Mouse (Mus musculus): ENCODE measurements at regions not wholly inside any gene's neighbourhood (a gene's known extent, or its start where the extent isn't known, plus 50 kb on each side); places are given as distances from the start of the nearest gene placed in this dataset.

DNA sequence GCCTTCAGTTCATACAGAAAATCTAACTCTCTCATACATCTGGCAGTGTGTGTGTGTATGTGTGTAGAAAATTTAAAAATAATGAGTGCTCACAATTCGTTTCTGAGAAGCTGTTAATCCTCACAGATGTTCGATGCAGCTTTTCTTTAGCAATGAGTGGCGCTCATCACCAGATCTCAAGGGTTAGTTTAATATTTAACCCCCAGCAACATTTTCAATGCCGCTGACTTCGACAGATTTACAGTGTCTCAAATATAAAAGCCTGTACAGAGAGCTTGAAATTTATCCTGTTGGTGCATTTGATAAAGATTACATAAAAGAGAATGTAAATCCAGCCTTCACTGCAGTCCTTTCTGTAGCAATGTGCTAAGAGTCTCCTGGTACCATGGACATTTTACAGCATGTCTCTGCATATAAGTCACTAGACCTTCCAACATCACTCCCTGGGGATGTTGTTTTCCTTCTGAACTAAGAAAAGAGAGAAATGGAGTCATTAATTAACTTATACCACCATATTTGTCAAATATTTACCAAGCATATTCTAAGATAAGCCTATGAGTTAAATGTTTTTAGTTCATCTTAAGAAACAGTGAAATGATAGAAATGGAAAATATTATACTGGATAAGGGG is 670.8 kb upstream of the Kirrel3 start:
- H3K36me3 ChIP-seq (ENCODE audit: control insufficient read depth, insufficient read depth, low read length, poor library complexity, severe bottlenecking): no peaks in the 10 kb centered on the region
- DNase-seq (ENCODE audit: low read depth, low spot score): no peak
- no peaks in the 10 kb centered on the region for H3K27me3 ChIP-seq (ENCODE audit: control insufficient read depth, insufficient read depth, low read length, poor library complexity, severe bottlenecking)

DNA sequence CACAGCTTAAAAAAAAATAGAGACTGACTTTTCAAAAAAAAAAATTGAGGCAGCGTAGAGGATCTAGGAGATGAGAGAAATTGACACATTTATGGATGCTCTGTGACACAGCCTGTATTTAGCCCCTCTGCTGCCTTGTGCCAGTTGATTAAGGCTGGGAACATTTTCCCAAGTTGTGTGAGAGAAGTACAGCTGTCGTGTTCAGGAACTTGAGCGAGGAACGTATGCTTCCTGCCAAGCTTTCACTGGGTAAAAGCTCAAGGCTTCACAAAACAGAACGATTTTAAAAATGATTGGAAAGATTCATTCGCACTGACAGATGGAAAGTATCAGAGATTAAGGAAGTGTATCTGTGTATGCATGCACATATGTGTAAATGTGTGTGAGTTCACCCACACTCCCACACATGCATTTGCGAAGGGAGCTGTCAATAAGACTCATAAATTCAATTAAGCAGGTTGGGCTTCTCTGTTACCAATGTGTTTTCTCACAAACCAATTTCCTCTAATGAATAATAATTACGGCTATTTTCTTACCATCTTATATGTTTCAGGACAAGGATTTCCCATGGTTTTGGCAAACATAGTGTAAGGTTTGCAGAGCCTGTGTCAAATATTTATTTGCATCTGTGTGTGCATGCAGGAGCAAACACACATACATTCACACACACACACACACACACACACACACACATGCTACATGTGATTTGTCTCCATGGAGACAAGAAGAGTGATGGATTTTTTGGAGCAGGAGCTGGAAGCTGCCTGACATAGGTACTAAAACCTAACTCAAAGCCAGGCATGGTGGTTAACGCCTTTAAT is 662.9 kb upstream of the Kirrel3 start:
- DNase-seq (ENCODE audit: low read depth, low spot score): no peak
- no peaks in the 10 kb centered on the region for H3K36me3 ChIP-seq (ENCODE audit: control insufficient read depth, insufficient read depth, low read length, poor library complexity, severe bottlenecking)
- H3K27me3 ChIP-seq (ENCODE audit: control insufficient read depth, insufficient read depth, low read length, poor library complexity, severe bottlenecking): no peaks in the 10 kb centered on the region

DNA sequence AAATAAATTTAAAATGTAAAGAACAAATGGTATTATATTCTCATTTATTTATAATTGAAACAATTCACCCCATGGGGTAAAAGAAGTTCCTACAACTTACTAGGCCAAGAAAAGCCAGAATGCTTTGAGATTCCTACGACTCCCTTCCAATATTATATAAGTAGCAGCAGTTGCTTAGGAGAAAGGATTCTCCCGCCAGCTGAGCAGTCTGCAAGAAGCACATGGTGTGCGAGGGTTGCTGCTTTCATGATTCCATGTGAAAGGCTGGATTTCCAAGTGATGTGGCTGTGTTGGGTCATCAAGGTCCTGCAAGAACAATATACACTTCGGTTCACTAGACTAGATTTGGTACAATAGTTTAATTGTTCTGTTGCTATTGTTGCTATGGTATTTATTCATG is 659.6 kb upstream of the Kirrel3 start:
- Histone ChIP-seq H3K36me3 (ENCODE audit: control insufficient read depth, insufficient read depth, low read length, poor library complexity, severe bottlenecking) (no peaks in the 10 kb centered on the region), H3K27me3 (ENCODE audit: control insufficient read depth, insufficient read depth, low read length, poor library complexity, severe bottlenecking) (no peaks in the 10 kb centered on the region)
- no peak for DNase-seq (ENCODE audit: low read depth, low spot score)

DNA sequence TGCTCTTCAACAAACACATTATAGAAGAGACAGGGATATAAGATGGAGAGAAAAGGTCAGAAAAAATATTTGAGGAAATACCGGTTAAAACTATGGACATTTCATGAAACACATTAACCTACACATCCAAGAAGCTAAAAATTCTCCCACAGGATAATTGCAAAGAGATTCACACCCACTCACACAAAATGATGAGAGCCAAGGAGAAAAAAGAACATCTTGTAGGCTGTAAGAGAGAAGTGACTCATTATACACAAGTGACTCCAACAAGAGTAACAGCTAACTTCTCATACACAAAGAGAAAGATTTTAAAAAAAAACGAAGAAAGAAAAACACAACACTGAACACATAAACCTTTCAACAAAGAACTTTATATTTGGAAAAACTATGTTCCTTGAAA is 658.3 kb upstream of the Kirrel3 start:
- no peak for DNase-seq (ENCODE audit: low read depth, low spot score)
- no peaks in the 10 kb centered on the region for H3K36me3 ChIP-seq (ENCODE audit: control insufficient read depth, insufficient read depth, low read length, poor library complexity, severe bottlenecking)
- no peaks in the 10 kb centered on the region for H3K27me3 ChIP-seq (ENCODE audit: control insufficient read depth, insufficient read depth, low read length, poor library complexity, severe bottlenecking)

DNA sequence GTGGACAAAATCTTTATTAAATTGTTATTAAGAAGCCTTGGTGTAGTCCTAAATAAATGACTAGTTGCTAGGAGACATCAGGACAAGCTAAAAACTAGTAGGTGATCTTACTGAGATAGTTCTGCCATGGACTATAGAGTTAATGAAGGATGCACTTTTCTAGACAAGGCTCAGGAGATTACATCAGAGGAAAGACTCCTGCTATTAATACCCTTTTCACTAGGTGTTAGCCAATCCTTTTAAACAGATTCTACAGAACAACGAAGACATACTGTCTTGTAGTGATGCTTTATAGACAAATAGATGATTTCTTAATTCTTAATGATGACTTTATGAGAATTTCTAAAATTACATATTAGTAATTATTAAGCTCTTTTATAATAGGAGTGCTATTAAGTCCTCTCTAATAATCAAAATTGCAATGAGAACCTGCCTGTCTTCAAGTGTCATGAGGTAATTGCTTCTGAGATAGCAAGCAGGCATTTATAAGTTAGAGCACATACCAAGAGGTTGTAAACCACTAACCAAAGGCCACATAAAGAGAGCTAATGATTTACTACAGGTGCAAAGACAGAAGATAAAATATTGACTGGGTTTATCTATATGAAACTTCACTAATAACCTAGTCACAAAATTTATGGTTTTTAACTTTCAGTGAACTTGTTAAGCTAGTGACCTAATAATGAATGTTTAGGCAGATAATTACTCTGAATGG is 647.9 kb upstream of the Kirrel3 start:
- Histone ChIP-seq H3K36me3 (ENCODE audit: control insufficient read depth, insufficient read depth, low read length, poor library complexity, severe bottlenecking) (no peaks in the 10 kb centered on the region), H3K27me3 (ENCODE audit: control insufficient read depth, insufficient read depth, low read length, poor library complexity, severe bottlenecking) (no peaks in the 10 kb centered on the region)
- no peak for DNase-seq (ENCODE audit: low read depth, low spot score)

DNA sequence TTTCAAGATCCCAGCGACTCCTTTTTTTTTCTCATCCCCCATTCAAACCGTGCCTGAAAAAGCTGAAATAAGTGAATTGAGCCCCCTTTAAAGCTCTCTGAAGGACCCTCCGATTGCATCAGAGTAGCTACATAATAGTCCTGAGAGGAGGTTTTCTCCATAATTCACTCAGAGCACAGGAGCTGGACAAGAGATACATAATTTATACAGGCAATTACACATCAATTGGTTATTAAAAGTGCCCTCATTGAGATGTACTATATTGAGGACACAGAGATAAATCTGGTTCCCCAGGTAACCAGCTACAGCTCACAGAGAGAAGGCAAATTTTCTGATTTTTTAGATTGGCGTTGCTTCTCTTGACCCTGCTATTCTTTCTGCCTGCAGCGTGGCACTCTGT is 636.1 kb upstream of the Kirrel3 start:
- no peak for DNase-seq (ENCODE audit: low read depth, low spot score)
- Histone ChIP-seq H3K36me3 (ENCODE audit: control insufficient read depth, insufficient read depth, low read length, poor library complexity, severe bottlenecking) (no peaks in the 10 kb centered on the region), H3K27me3 (ENCODE audit: control insufficient read depth, insufficient read depth, low read length, poor library complexity, severe bottlenecking) (no peaks in the 10 kb centered on the region)

DNA sequence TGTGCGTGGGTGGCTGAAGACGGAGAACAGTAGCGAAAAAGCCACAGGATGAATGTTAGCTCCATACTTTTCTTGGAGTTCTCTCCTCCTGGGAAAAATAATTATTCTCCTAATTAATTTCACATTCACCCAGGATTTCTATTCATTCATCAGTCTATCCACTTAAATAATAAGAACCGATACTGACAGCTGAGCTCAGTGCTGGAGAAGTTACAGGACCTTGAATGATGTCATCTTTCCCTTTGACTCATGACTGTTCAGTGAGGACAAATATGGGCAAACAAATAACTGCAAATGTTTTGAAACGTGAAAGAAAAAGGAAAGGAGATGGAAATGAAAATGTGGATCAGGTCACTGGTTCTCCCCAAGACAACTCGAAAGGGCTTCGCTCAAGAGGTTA is 635.7 kb upstream of the Kirrel3 start:
- Histone ChIP-seq H3K27me3 (ENCODE audit: control insufficient read depth, insufficient read depth, low read length, poor library complexity, severe bottlenecking) (no peaks in the 10 kb centered on the region), H3K36me3 (ENCODE audit: control insufficient read depth, insufficient read depth, low read length, poor library complexity, severe bottlenecking) (no peaks in the 10 kb centered on the region)
- no peak for DNase-seq (ENCODE audit: low read depth, low spot score)

DNA sequence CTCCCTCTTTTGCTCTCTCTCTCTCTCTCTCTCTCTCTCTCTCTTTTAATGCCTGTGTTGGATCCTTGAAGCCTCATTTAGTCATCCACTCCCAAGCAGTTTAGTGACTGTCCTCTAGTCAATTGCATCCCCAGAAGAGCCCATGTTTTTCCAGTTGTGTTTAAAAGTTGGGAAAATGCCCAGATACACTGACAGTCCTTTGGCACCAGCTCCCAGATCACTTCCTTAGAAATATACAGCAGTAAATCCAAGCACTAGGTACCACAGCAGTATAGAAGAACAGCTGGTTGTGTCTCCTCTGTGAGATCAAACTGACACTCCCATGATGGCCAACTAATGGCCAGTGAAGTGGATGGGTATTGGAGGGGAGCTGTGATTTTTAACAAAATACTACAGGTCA is 634.7 kb upstream of the Kirrel3 start:
- no peaks in the 10 kb centered on the region for H3K27me3 ChIP-seq (ENCODE audit: control insufficient read depth, insufficient read depth, low read length, poor library complexity, severe bottlenecking)
- H3K36me3 ChIP-seq (ENCODE audit: control insufficient read depth, insufficient read depth, low read length, poor library complexity, severe bottlenecking): no peaks in the 10 kb centered on the region
- DNase-seq (ENCODE audit: low read depth, low spot score): no peak

DNA sequence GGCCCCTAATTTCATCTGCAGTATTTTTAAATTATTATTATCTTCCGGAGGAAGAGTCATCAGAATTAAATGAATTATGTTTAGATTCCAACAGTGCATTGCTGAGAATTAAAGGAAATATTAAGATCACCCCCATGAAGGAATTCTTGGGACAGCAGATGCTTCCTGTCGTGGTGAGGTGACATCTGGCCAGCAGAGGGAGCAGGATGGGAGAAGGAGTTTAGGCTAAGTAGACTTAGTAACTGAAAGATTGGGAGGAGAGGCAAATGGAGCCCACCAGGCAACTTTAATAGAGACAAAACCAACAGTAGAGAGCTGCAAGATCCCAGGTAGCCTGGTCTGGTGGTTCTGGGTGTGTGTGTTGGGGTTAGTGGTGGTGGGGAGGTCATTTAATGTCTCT is 629.5 kb upstream of the Kirrel3 start:
- Histone ChIP-seq H3K27me3 (ENCODE audit: control insufficient read depth, insufficient read depth, low read length, poor library complexity, severe bottlenecking) (no peaks in the 10 kb centered on the region), H3K36me3 (ENCODE audit: control insufficient read depth, insufficient read depth, low read length, poor library complexity, severe bottlenecking) (no peaks in the 10 kb centered on the region)
- DNase-seq (ENCODE audit: low read depth, low spot score): no peak

DNA sequence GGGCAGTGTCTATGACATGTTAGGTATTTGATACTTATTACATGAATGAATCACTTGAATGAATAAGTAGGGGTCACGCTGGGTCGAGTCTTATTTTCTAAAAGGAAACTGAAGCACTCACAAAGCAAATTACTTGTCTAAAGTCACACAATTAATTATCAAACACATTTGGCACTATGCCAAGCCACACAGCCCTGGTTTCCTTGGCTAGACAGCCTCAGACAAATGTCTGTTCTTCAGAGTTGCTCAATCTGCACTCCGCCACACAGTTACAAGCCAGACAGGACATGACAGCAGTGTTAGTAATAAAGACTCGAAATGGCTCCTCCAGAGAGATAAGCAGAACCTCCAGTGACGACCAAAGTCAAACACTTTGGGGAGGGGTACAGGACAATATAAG is 627.2 kb upstream of the Kirrel3 start:
- DNase-seq (ENCODE audit: low read depth, low spot score): no peak
- Histone ChIP-seq H3K36me3 (ENCODE audit: control insufficient read depth, insufficient read depth, low read length, poor library complexity, severe bottlenecking) (no peaks in the 10 kb centered on the region), H3K27me3 (ENCODE audit: control insufficient read depth, insufficient read depth, low read length, poor library complexity, severe bottlenecking) (no peaks in the 10 kb centered on the region)

DNA sequence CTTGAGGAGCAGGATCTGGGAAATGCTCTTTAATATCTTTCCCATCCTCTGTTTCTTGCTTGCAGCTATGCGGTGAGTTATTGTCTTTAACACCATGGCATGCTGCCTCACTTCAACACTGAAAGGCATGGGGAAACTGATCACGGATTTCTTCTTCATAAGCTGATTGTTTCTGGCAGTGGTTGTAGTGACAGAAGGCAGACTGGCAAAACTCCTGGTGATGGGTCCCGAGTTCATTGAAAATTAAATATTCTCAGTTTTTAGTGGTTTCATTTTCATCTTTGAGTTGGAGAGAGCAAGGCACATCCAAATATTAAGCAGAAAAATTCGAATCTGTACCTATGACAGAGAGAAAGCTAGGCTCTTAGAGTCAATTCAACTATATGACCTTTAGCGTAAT is 617.0 kb upstream of the Kirrel3 start:
- no peaks in the 10 kb centered on the region for H3K36me3 ChIP-seq (ENCODE audit: control insufficient read depth, insufficient read depth, low read length, poor library complexity, severe bottlenecking)
- H3K27me3 ChIP-seq (ENCODE audit: control insufficient read depth, insufficient read depth, low read length, poor library complexity, severe bottlenecking): no peaks in the 10 kb centered on the region
- no peak for DNase-seq (ENCODE audit: low read depth, low spot score)

DNA sequence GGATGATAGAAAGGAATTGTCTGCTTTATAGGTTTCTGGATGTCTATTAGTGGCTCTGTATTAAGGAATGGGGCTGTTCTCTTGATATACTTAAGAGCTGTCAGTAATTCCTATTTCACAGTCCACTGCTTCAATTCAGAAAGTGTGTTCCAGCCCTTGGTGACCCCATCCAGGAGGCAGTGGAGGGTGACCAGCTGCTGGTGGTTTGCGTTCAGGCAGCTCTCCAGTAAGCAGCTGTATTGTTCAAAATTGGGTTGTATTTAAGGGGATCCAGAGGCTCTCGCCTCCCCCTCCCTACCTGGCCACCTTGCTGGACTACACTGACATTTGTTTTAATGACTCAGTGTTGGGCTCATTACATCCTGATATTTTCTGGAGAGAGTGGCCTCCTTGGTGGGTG is 598.4 kb upstream of the Kirrel3 start:
- no peak for DNase-seq (ENCODE audit: low read depth, low spot score)
- Histone ChIP-seq H3K36me3 (ENCODE audit: control insufficient read depth, insufficient read depth, low read length, poor library complexity, severe bottlenecking) (no peaks in the 10 kb centered on the region), H3K27me3 (ENCODE audit: control insufficient read depth, insufficient read depth, low read length, poor library complexity, severe bottlenecking) (no peaks in the 10 kb centered on the region)

DNA sequence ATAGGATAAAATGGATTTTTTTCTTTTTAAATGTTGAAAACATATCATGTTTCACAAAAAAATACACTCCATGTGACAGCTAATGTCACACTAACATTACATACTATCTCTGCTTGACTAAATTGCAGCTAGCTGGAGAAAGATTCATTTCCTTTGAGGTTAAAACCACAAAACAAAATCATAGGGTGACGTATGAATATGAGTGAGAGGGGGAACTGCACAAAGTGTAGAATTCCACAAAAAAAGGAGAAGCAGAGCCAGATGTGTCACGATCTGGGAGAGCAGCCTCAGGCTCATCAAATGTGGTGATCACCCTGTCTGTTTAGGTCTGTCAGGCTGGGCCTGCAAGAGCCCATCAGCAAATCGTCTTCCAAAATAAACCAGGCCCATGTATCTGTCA is 593.7 kb upstream of the Kirrel3 start:
- no peak for DNase-seq (ENCODE audit: low read depth, low spot score)
- Histone ChIP-seq H3K36me3 (ENCODE audit: control insufficient read depth, insufficient read depth, low read length, poor library complexity, severe bottlenecking) (no peaks in the 10 kb centered on the region), H3K27me3 (ENCODE audit: control insufficient read depth, insufficient read depth, low read length, poor library complexity, severe bottlenecking) (no peaks in the 10 kb centered on the region)

DNA sequence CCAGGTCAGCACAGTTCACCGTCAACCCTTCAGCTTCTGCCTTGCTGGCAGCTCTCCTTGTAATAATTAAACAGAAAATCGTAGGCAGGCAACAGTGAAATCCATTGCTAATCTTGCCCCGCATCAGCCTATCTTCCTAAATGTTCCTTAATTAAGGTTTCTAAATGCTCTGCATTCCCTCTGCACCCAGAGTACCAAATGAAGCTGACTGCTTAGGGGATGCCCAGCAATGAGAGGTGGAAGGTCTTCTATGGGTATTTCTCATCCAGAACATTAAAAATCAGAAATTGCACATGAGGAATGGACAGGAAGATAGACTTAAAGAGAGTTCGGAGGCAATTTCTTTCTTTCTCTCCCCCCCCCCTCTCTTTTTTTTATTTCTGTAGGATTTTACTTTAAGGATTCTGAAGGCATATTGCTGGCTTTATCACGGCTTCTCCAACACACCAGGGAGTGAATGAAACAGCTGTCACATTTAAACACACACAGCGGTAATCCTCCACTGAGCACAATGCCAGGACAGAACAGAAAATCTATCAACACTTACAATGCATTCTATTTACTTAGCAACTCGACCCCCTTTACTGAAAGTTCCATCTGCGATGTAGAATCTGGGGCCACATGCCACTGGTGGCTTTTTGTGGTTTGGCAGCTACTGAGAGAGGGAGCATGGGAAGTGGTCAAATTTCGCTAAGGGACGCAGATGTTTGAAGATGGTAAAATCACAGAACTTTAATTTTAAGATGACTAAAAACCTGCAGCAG is 584.2 kb upstream of the Kirrel3 start:
- no peak for DNase-seq (ENCODE audit: low read depth, low spot score)
- H3K27me3 ChIP-seq (ENCODE audit: control insufficient read depth, insufficient read depth, low read length, poor library complexity, severe bottlenecking): no peaks in the 10 kb centered on the region; the same call in 1 of the 2 replicates
- H3K36me3 ChIP-seq (ENCODE audit: control insufficient read depth, insufficient read depth, low read length, poor library complexity, severe bottlenecking): no peaks in the 10 kb centered on the region
